Mouse (Mus musculus): Measurements from ENCODE around the gene Cd59b.
"Not testable (repeated sequence)": the region's sequence is repeated elsewhere in the genome, so short reads cannot be mapped to it uniquely, and the experiment has no call there.

Gene Cd59b

GRCm38 (mm10) chr2:104065526-104065925 is 4.1 kb upstream of the Cd59b start, which contains the start of gene Gm10912:
Gene Gm10912 (plus strand): TSS chr2:104065826.
- DNase-seq (ENCODE audit: low spot score): not testable (repeated sequence)

GRCm38 (mm10) chr2:104068450-104068849 is 1.2 kb upstream of the Cd59b start, which contains the start of gene Gm10799:
Gene Gm10799 (minus strand): TSS chr2:104068550.
- not testable (repeated sequence) for DNase-seq (ENCODE audit: low spot score)

GRCm38 (mm10) chr2:104078285-104078684 is 8.6 kb downstream of the Cd59b start:
- DNase-seq (ENCODE audit: low spot score): not testable (repeated sequence)

- DNase-seq (ENCODE audit: low spot score): not testable (repeated sequence)
These were observed 11.9 kb downstream of the Cd59b start for GRCm38 (mm10) chr2:104081436-104082050.

- DNase-seq (ENCODE audit: low spot score): no peak
These were observed 12.8 kb downstream of the Cd59b start for GRCm38 (mm10) chr2:104082474-104082873.

- DNase-seq (ENCODE audit: low spot score): not testable (repeated sequence)
These were observed 14.4 kb downstream of the Cd59b start for GRCm38 (mm10) chr2:104084027-104084426.

GRCm38 (mm10) chr2:104087562-104087961 is 17.9 kb downstream of the Cd59b start:
- DNase-seq (ENCODE audit: low spot score): not testable (repeated sequence)

GRCm38 (mm10) chr2:104093305-104093704 is 23.7 kb downstream of the Cd59b start:
- DNase-seq (ENCODE audit: low spot score): no peak

GRCm38 (mm10) chr2:104095741-104096213 is 26.1 kb downstream of the Cd59b start, which contains the start of gene Cd59a:
Gene Cd59a (plus strand): TSS chr2:104095801.
- DNase-seq (ENCODE audit: low spot score): peak; percentile 55

- DNase-seq (ENCODE audit: low spot score): no peak
These were observed 26.6 kb downstream of the Cd59b start for GRCm38 (mm10) chr2:104096256-104096655.

GRCm38 (mm10) chr2:104096796-104097195 is 27.1 kb downstream of the Cd59b start:
- DNase-seq (ENCODE audit: low spot score): not testable (repeated sequence)

- DNase-seq (ENCODE audit: low spot score): not testable (repeated sequence)
These were observed 27.7 kb downstream of the Cd59b start for GRCm38 (mm10) chr2:104097396-104097795.

GRCm38 (mm10) chr2:104098529-104099230 is 29.0 kb downstream of the Cd59b start:
- DNase-seq (ENCODE audit: low spot score): no peak

- no peak for DNase-seq (ENCODE audit: low spot score)
These were observed 29.6 kb downstream of the Cd59b start for GRCm38 (mm10) chr2:104099231-104099585.

GRCm38 (mm10) chr2:104099946-104100345 is 30.3 kb downstream of the Cd59b start:
- no peak for DNase-seq (ENCODE audit: low spot score)

- no peak for DNase-seq (ENCODE audit: low spot score)
These were observed 35.2 kb downstream of the Cd59b start for GRCm38 (mm10) chr2:104104800-104105199.

GRCm38 (mm10) chr2:104109021-104109420 is 39.4 kb downstream of the Cd59b start:
- DNase-seq (ENCODE audit: low spot score): not testable (repeated sequence)

GRCm38 (mm10) chr2:104109528-104109927 is 39.9 kb downstream of the Cd59b start:
- DNase-seq (ENCODE audit: low spot score): no peak

GRCm38 (mm10) chr2:104110031-104110430 is 40.4 kb downstream of the Cd59b start:
- DNase-seq (ENCODE audit: low spot score): no peak

- not testable (repeated sequence) for DNase-seq (ENCODE audit: low spot score)
These were observed 41.6 kb downstream of the Cd59b start for GRCm38 (mm10) chr2:104111170-104111797.

- not testable (repeated sequence) for DNase-seq (ENCODE audit: low spot score)
These were observed 43.9 kb downstream of the Cd59b start for GRCm38 (mm10) chr2:104113563-104113962.

- DNase-seq (ENCODE audit: low spot score): no peak
These were observed 45.2 kb downstream of the Cd59b start for GRCm38 (mm10) chr2:104114898-104115297.

- DNase-seq (ENCODE audit: low spot score): not testable (repeated sequence)
These were observed 47.5 kb downstream of the Cd59b start for GRCm38 (mm10) chr2:104117173-104117572.
